Mouse (Mus musculus) frontal cortex, postnatal 25 days (tissue): ENCODE measurements at regions not wholly inside any gene's neighbourhood (a gene's known extent, or its start where the extent isn't known, plus 50 kb on each side); places are given as distances from the start of the nearest gene placed in this dataset.

Experiments used
- DNase-seq, 2 experiments: peaks; one replicate each; pipeline ENCODE4 v3.0.0; 2022; ENCODE audit warnings: low spot score in 2 of 2

- DNase-seq = no peak
Observed at GRCm38 (mm10) chr2:105525111-105525610, 126.0 kb upstream of the Rcn1 start.

- no peak for DNase-seq
Observed at GRCm38 (mm10) chr2:105528535-105528934, 129.4 kb upstream of the Rcn1 start.

- no peak for DNase-seq
Observed at GRCm38 (mm10) chr2:105544099-105544498, 124.6 kb upstream of the Pax6 start.

- DNase-seq = no peak
Observed at GRCm38 (mm10) chr2:105552092-105552491, 116.6 kb upstream of the Pax6 start.

GRCm38 (mm10) chr2:105586782-105587181 is 81.9 kb upstream of the Pax6 start:
- no peak for DNase-seq

GRCm38 (mm10) chr2:105594131-105594530 is 74.6 kb upstream of the Pax6 start:
- no peak for DNase-seq

- no peak for DNase-seq
Observed at GRCm38 (mm10) chr2:105604553-105605116, 64.1 kb upstream of the Pax6 start.

GRCm38 (mm10) chr2:105607969-105608538 is 60.6 kb upstream of the Pax6 start:
- DNase-seq = no peak

- no peak for DNase-seq
Observed at GRCm38 (mm10) chr2:105608756-105609155, 59.9 kb upstream of the Pax6 start.

- DNase-seq = no peak
Observed at GRCm38 (mm10) chr2:105611014-105611413, 57.7 kb upstream of the Pax6 start.

- DNase-seq = no peak
Observed at GRCm38 (mm10) chr2:105611651-105612050, 57.0 kb upstream of the Pax6 start.

GRCm38 (mm10) chr2:105612051-105612664 is 56.5 kb upstream of the Pax6 start:
- no peak for DNase-seq

GRCm38 (mm10) chr2:105612706-105613105 is 56.0 kb upstream of the Pax6 start:
- no peak for DNase-seq

- DNase-seq = no peak
Observed at GRCm38 (mm10) chr2:105613243-105613642, 55.5 kb upstream of the Pax6 start.

GRCm38 (mm10) chr2:105615891-105616733 is 52.6 kb upstream of the Pax6 start:
- peak; percentile 13 to 37 for DNase-seq
